Mouse (Mus musculus): Measurements from ENCODE around the gene Afmid. TPM values are rescaled to one million over a fixed set of nuclear protein-coding genes. Genes with fewer than 3 reads are reported as not detected.

Afmid gene
- total and polyA plus RNA-seq, 3 experiments, result 5.0 to 7.5 (median 7.3) TPM

GRCm38 (mm10) chr11:117799174-117799573 is 26.6 kb upstream of the Afmid start (continued):
- TF ChIP-seq USF1 (IDR thresholded peaks at IDR 0.05; ENCODE audit: low read depth, low read length) (no peak), PAX5 (IDR thresholded peaks at IDR 0.05; ENCODE audit: low read length) (no peak), NELFE (IDR thresholded peaks at IDR 0.05; ENCODE audit: low read depth, low read length) (no peak), RAD21 (IDR thresholded peaks at IDR 0.05; ENCODE audit: low read depth, low read length) (peak; percentile 28), MXI1 (IDR thresholded peaks at IDR 0.05; ENCODE audit: low read depth, low read length) (peak; percentile 48; the same call in 1 of the 2 replicates), IRF4 (IDR thresholded peaks at IDR 0.05; ENCODE audit: low read depth, low read length) (peak; percentile 99)

- no peak overlapping the region for H3K4me3 ChIP-seq (replicated peaks in 1 of 3; ENCODE audit: low read depth in 2 of 3, low read length in 2 of 3, poor library complexity in 1 of 3)
- H3K36me3 ChIP-seq (replicated peaks in 1 of 2; ENCODE audit: control insufficient read depth in 1 of 2, insufficient read depth in 1 of 2, low read length in 1 of 2), result peaks cover 0 to 14% of the 10 kb centered on the region in 2 experiments
- H3K27me3 ChIP-seq (replicated peaks), result no peaks in the 10 kb centered on the region
- no peak overlapping the region for H3K4me2 ChIP-seq (ENCODE audit: insufficient read depth, low read depth, poor library complexity, severe bottlenecking)
- no peak overlapping the region for H3K9ac ChIP-seq (ENCODE audit: insufficient read depth, low read depth)
- H3K4me1 ChIP-seq (ENCODE audit: control insufficient read depth in 1 of 2, insufficient read depth in 2 of 2), result peaks cover 49 to 84% of the 10 kb centered on the region in 2 experiments
- H3K79me2 ChIP-seq (replicated peaks; ENCODE audit: control insufficient read depth, extremely low read depth, insufficient read depth, poor library complexity, severe bottlenecking), result no peaks in the 10 kb centered on the region
- H3K9me3 ChIP-seq (replicated peaks; ENCODE audit: low read length), result no peaks in the 10 kb centered on the region
- in situ Hi-C loops (cut with MboI; ENCODE audit: low pct_ligation_motif_present, low pct_unique_long_range_greater_than_20kb, low sequenced_read_pairs), result no loop called here
- DNase-seq (ENCODE audit: extremely low read depth), result peak; percentile 48
- H3K27ac ChIP-seq (ENCODE audit: insufficient read depth, low read depth), result peak overlapping the region; percentile 86; the same call in 1 of the 2 replicates
- TF ChIP-seq ETS1 (conservative IDR thresholded peaks at IDR 0.05; ENCODE audit: low read depth, low read length) (peak; percentile 53), POLR2AphosphoS2 (IDR thresholded peaks at IDR 0.05; ENCODE audit: low read depth, low read length) (no peak), EP300 (IDR thresholded peaks at IDR 0.05; ENCODE audit: low read length) (0 out of 2 replicates have a peak, but pooled peaks have one; percentile 22), MEF2A (IDR thresholded peaks at IDR 0.05; ENCODE audit: borderline replicate concordance, low read depth, low read length) (peak; percentile 90), IRF4 (IDR thresholded peaks at IDR 0.05; ENCODE audit: low read depth, low read length) (peak; percentile 59), CHD2 (IDR thresholded peaks at IDR 0.05; ENCODE audit: low read length) (no peak), SIN3A (IDR thresholded peaks at IDR 0.05; ENCODE audit: low read length) (no peak), E2F4 (IDR thresholded peaks at IDR 0.05; ENCODE audit: insufficient replicate concordance, low read depth, low read length) (no peak)
- dilution Hi-C loops (cut with MboI; ENCODE audit: extremely low pct_ligation_motif_present, extremely low pct_unique_long_range_greater_than_20kb, low sequenced_read_pairs), result no loop called here
Measured at GRCm38 (mm10) chr11:117800038-117800437, 25.7 kb upstream of the Afmid start.

GRCm38 (mm10) chr11:117801650-117802049 is 24.1 kb upstream of the Afmid start:
- H3K4me2 ChIP-seq (ENCODE audit: insufficient read depth, low read depth, poor library complexity, severe bottlenecking), result no peak overlapping the region
- no peaks in the 10 kb centered on the region for H3K79me2 ChIP-seq (replicated peaks; ENCODE audit: control insufficient read depth, extremely low read depth, insufficient read depth, poor library complexity, severe bottlenecking)
- H3K4me1 ChIP-seq (ENCODE audit: control insufficient read depth in 1 of 2, insufficient read depth in 2 of 2), result peaks cover 44 to 84% of the 10 kb centered on the region in 2 experiments
- no peak overlapping the region for H3K9ac ChIP-seq (ENCODE audit: insufficient read depth, low read depth)
- H3K4me3 ChIP-seq (replicated peaks in 1 of 3; ENCODE audit: low read depth in 2 of 3, low read length in 2 of 3, poor library complexity in 1 of 3), result no peak overlapping the region
- H3K27me3 ChIP-seq (replicated peaks), result no peaks in the 10 kb centered on the region
- dilution Hi-C loops (cut with MboI; ENCODE audit: extremely low pct_ligation_motif_present, extremely low pct_unique_long_range_greater_than_20kb, low sequenced_read_pairs) (no loop called here), in situ Hi-C loops (cut with MboI; ENCODE audit: low pct_ligation_motif_present, low pct_unique_long_range_greater_than_20kb, low sequenced_read_pairs) (no loop called here)
- H3K9me3 ChIP-seq (replicated peaks; ENCODE audit: low read length), result no peaks in the 10 kb centered on the region
- DNase-seq (ENCODE audit: extremely low read depth), result no peak
- peaks cover 0 to 25% of the 10 kb centered on the region in 2 experiments for H3K36me3 ChIP-seq (replicated peaks in 1 of 2; ENCODE audit: control insufficient read depth in 1 of 2, insufficient read depth in 1 of 2, low read length in 1 of 2)
- H3K27ac ChIP-seq (ENCODE audit: insufficient read depth, low read depth), result no peak overlapping the region
- TF ChIP-seq MEF2A (IDR thresholded peaks at IDR 0.05; ENCODE audit: borderline replicate concordance, low read depth, low read length) (no peak), HCFC1 (IDR thresholded peaks at IDR 0.05; ENCODE audit: low read depth, low read length) (no peak), RCOR1 (conservative IDR thresholded peaks at IDR 0.05; ENCODE audit: low read depth, low read length) (no peak), TCF12 (IDR thresholded peaks at IDR 0.05; ENCODE audit: low read depth, low read length) (no peak), POLR2AphosphoS2 (IDR thresholded peaks at IDR 0.05; ENCODE audit: low read depth, low read length) (no peak), POLR2A (IDR thresholded peaks at IDR 0.05; ENCODE audit: low read depth, low read length) (no peak), SIN3A (IDR thresholded peaks at IDR 0.05; ENCODE audit: low read length) (no peak), MXI1 (IDR thresholded peaks at IDR 0.05; ENCODE audit: low read depth, low read length) (no peak), IRF4 (IDR thresholded peaks at IDR 0.05; ENCODE audit: low read depth, low read length) (no peak)
